Mouse (Mus musculus) midbrain, postnatal 0 days (tissue): Measurements from ENCODE around the gene Lpar1. TPM values are rescaled to one million over a fixed set of nuclear protein-coding genes. Genes with fewer than 3 reads are reported as not detected.
A peak's percentile ranks its signal among the peaks of the same experiment; 100 is the strongest.

Experiments
- ATAC-seq: fragments of 200-750 bp; cut with Nextera tagmentation; 2 replicates; pipeline ENCODE4 v1.8.0; 2017; ENCODE audit warnings: moderate number of reproducible peaks, mild to moderate bottlenecking, moderate TSS enrichment, moderate library complexity; ENCODE audit not compliant: low FRiP score
- DNase-seq: peaks from one replicate; pipeline ENCODE4 v3.0.0-alpha.2; 2015; ENCODE audit warnings: low spot score
- H3K27ac ChIP-seq: fragments of 300-500 bp; sonication (generic); 2 replicates; pipeline ENCODE4 v1.5.1; 2014; ENCODE audit warnings: low read depth, mild to moderate bottlenecking, low read length, mixed read lengths
- H3K27me3 ChIP-seq: fragments of 300-500 bp; sonication (generic); 2 replicates; pipeline ENCODE4 v1.6.1; 2014; ENCODE audit warnings: low read length, control low read depth, mixed read lengths; ENCODE audit not compliant: insufficient read depth
- H3K36me3 ChIP-seq: fragments of 300-500 bp; sonication (generic); 2 replicates; pipeline ENCODE4 v1.6.1; 2014; ENCODE audit warnings: low read length, control low read depth, mixed read lengths; ENCODE audit not compliant: insufficient read depth
- H3K4me1 ChIP-seq: fragments of 300-500 bp; sonication (generic); 2 replicates; pipeline ENCODE4 v1.6.1; 2014; ENCODE audit warnings: mild to moderate bottlenecking, control low read depth, antibody characterized with exemption, low read length, mixed read lengths; ENCODE audit not compliant: insufficient read depth
- H3K4me2 ChIP-seq: fragments of 300-500 bp; sonication (generic); 2 replicates; pipeline ENCODE4 v1.6.1; 2014; ENCODE audit warnings: low read depth, mild to moderate bottlenecking, low read length, mixed read lengths; ENCODE audit not compliant: poor library complexity, severe bottlenecking
- H3K4me3 ChIP-seq: fragments of 300-500 bp; sonication (generic); 2 replicates; pipeline ENCODE4 v1.5.1; 2014; ENCODE audit warnings: low read depth, mild to moderate bottlenecking, low read length, moderate library complexity
- H3K9ac ChIP-seq: fragments of 300-500 bp; sonication (generic); replicated peaks from 2 replicates; pipeline ENCODE4 v1.6.1; 2014; ENCODE audit warnings: mild to moderate bottlenecking, low read length, moderate library complexity, mixed read lengths; ENCODE audit not compliant: poor library complexity, severe bottlenecking
- H3K9me3 ChIP-seq: fragments of 300-500 bp; sonication (generic); 2 replicates; pipeline ENCODE4 v1.6.1; 2016; ENCODE audit warnings: low read length, control low read depth
- CTCF ChIP-seq: IDR thresholded peaks from 2 replicates; pipeline ENCODE4 v1.5.1; 2016; ENCODE audit warnings: antibody characterized with exemption, mild to moderate bottlenecking
- WGBS: fragments of 180-500 bp; shearing (Covaris S2); extraction: QIAGEN DNeasy Blood & Tissue Kit; methylation state at CpG from one replicate; pipeline ENCODE4 v1.1.7; 2014; 5-methylcytosine and 5-hydroxymethylcytosine counted together
- polyA plus RNA-seq: library from polyadenylated mRNA; unstranded; fragments of >200 nt; fragmentation: Nextera tagmentation; extraction: Ambion mirVana; gene quantifications from 2 replicates; pipeline ENCODE4 v1.2.1, GENCODE M21; 2015
- total RNA-seq: library from RNA; depleted of rRNA; stranded (reverse); fragments of >200 nt; gene quantifications from 2 replicates; pipeline ENCODE4 v1.2.3, GENCODE M21; 2014

Lpar1 gene
- total and polyA plus RNA-seq, 2 experiments from 2014 or later, result 19.1 to 28.7 TPM

GRCm38 (mm10) chr4:58445846-58446245 is 107.9 kb downstream of the Lpar1 start:
- Histone ChIP-seq H3K36me3 (no peaks in the 10 kb centered on the region), H3K4me2 (no peak overlapping the region), H3K27ac (no peak overlapping the region), H3K9me3 (no peaks in the 10 kb centered on the region), H3K27me3 (no peaks in the 10 kb centered on the region), H3K4me3 (no peak overlapping the region), H3K9ac (no peak overlapping the region), H3K4me1 (no peaks in the 10 kb centered on the region)
- TF ChIP-seq CTCF, result no peak
- no peak for ATAC-seq
- WGBS, result 78% methylated on average over 6 of the region's 6 CpGs
- no peak for DNase-seq

GRCm38 (mm10) chr4:58442338-58442737 is 111.4 kb downstream of the Lpar1 start:
- 62% methylated on average over 5 of the region's 5 CpGs for WGBS
- no peak for DNase-seq
- TF ChIP-seq CTCF, result no peak

GRCm38 (mm10) chr4:58438654-58439053 is 115.0 kb downstream of the Lpar1 start:
- no peaks in the 10 kb centered on the region for H3K9me3 ChIP-seq
- no peak overlapping the region for H3K4me3 ChIP-seq
- no peaks in the 10 kb centered on the region for H3K36me3 ChIP-seq
- 61% methylated on average over 7 of the region's 7 CpGs for WGBS
- no peak for ATAC-seq
- H3K27me3 ChIP-seq, result no peaks in the 10 kb centered on the region
- no peaks in the 10 kb centered on the region; the same call in 1 of the 2 replicates for H3K4me1 ChIP-seq
- H3K4me2 ChIP-seq, result no peak overlapping the region
- no peak overlapping the region for H3K9ac ChIP-seq
- no peak overlapping the region for H3K27ac ChIP-seq
- no peak for TF ChIP-seq CTCF
- no peak for DNase-seq

More at GRCm38 (mm10) chr4:58442338-58442737, 111.4 kb downstream of the Lpar1 start:
- no peaks in the 10 kb centered on the region for H3K36me3 ChIP-seq
- no peak overlapping the region for H3K4me3 ChIP-seq
- no peak for ATAC-seq
- H3K9me3 ChIP-seq, result no peaks in the 10 kb centered on the region
- H3K4me2 ChIP-seq, result no peak overlapping the region
- no peak overlapping the region for H3K9ac ChIP-seq
- H3K4me1 ChIP-seq, result no peaks in the 10 kb centered on the region; the same call in 1 of the 2 replicates
- no peaks in the 10 kb centered on the region for H3K27me3 ChIP-seq
- H3K27ac ChIP-seq, result no peak overlapping the region

GRCm38 (mm10) chr4:58437271-58437670 is 116.4 kb downstream of the Lpar1 start:
- Histone ChIP-seq H3K4me2 (no peak overlapping the region), H3K9me3 (no peaks in the 10 kb centered on the region), H3K9ac (no peak overlapping the region), H3K27ac (no peak overlapping the region), H3K4me3 (no peak overlapping the region), H3K27me3 (no peaks in the 10 kb centered on the region), H3K4me1 (no peaks in the 10 kb centered on the region; the same call in 1 of the 2 replicates), H3K36me3 (no peaks in the 10 kb centered on the region)
- no peak for DNase-seq
- no peak for ATAC-seq
- TF ChIP-seq CTCF, result no peak
- WGBS, result 88% methylated on average over 15 of the region's 15 CpGs

GRCm38 (mm10) chr4:58423276-58423930 is 130.3 kb downstream of the Lpar1 start:
- H3K4me1 ChIP-seq, result no peaks in the 10 kb centered on the region
- no peak overlapping the region for H3K4me3 ChIP-seq
- no peaks in the 10 kb centered on the region for H3K27me3 ChIP-seq
- no peak for TF ChIP-seq CTCF
- H3K9ac ChIP-seq, result no peak overlapping the region
- ATAC-seq (no peak), DNase-seq (peak; percentile 6)
- H3K36me3 ChIP-seq, result no peaks in the 10 kb centered on the region
- 77% methylated on average over 9 of the region's 9 CpGs for WGBS
- no peaks in the 10 kb centered on the region for H3K9me3 ChIP-seq
- no peak overlapping the region for H3K27ac ChIP-seq
- H3K4me2 ChIP-seq, result no peak overlapping the region

- no peaks in the 10 kb centered on the region for H3K4me1 ChIP-seq
- H3K27ac ChIP-seq, result no peak overlapping the region
- DNase-seq (no peak), ATAC-seq (no peak)
- no peaks in the 10 kb centered on the region for H3K9me3 ChIP-seq
- H3K36me3 ChIP-seq, result no peaks in the 10 kb centered on the region
- 59% methylated on average over 5 of the region's 5 CpGs for WGBS
- H3K9ac ChIP-seq, result no peak overlapping the region
- peak; percentile 29 for TF ChIP-seq CTCF
- no peaks in the 10 kb centered on the region for H3K27me3 ChIP-seq
- H3K4me3 ChIP-seq, result no peak overlapping the region
- H3K4me2 ChIP-seq, result no peak overlapping the region
These were observed 134.5 kb downstream of the Lpar1 start for GRCm38 (mm10) chr4:58419225-58419624.
